Mouse (Mus musculus) large intestine, adult 2 months (tissue): ENCODE measurements around the gene Braf. TPM values are rescaled to one million over a fixed set of nuclear protein-coding genes. Genes with fewer than 3 reads are reported as not detected.
"Not testable (repeated sequence)": the region's sequence is repeated elsewhere in the genome, so short reads cannot be mapped to it uniquely, and the experiment has no call there.

Source experiments
- DNase-seq: peaks from one replicate; pipeline ENCODE4 v3.0.0-alpha.2; 2012; ENCODE audit warnings: low read depth, low spot score
- WGBS: fragments of 180-500 bp; shearing (Covaris S2); methylation state at CpG from one replicate; pipeline ENCODE4 v1.1.7; 2018; 5-methylcytosine and 5-hydroxymethylcytosine counted together
- polyA plus RNA-seq: library from polyadenylated mRNA; depleted of rRNA; stranded (reverse); fragments of >200 nt; gene quantifications from 2 replicates; pipeline ENCODE4 v1.2.3, GENCODE M21; 2012; rRNA removed

The Braf gene
- polyA plus RNA-seq: 2.0 and 4.2 TPM in 2 replicates

DNA sequence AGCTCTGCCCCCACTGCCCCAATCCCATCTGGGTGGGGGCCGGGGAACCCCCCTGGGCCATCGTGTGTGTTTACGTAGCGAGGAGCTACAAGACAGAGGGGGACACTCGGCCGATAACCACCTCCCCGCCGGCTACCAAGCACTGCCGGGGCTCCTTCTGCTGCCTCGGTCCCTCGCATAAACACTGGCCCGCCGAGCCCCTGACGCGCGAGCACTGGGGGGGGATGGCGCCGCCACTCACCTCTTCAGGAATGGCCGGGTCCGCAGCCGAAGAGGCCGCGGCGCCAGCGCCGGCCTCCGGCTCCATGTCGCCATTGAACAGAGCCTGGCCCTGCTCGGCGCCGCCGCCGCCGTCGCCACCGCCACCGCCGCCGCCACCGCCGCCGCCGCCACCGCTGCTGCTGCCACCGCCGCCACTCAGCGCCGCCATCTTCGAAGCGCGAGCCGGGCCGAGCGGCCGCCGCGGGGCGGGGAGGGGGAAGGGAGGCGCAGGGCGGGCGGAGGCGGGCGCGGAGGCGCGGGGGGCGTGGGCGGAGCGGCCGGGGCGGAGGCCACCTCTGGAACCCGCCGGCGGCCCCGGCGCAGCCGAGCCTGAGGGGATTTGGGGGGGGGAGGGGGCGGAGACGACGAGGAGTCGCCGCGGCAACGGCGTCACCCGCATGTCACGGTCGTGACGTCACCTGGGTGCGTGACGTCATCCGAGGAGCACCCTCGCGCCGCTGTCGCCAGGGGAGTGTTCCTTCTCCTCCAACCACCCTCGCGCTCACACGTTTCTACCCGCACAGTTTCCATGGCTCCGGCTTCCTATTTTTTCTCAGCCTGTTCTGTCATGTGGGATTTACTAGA is at the start of gene Braf:
Braf (minus strand) TSS at position 598 of the 846 bp plus-strand sequence.
- peak; percentile 37 for DNase-seq
- WGBS: under 1% methylated on average over 69 of the region's 101 CpGs

DNA sequence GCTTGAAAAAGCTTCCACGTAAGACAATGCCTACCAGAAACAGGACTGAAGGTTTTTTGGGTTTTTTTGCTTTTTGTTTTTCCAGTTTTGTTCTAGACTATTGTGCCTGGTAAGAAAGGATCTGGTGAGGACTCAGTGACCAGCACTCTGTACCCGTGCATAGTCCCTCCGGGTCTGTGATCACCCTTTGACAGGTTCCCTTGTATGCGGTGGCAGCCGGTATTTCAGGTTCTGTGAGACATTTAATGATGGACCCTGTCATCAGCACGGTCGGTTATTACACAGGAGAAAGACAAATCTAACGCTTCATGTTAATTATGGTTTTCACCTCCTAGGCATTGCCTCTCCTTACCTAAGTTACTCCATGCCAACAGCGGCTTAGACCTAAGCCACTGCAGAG is 49.8 kb upstream of the Braf start:
- 41% methylated on average over 9 of the region's 9 CpGs for WGBS

DNA sequence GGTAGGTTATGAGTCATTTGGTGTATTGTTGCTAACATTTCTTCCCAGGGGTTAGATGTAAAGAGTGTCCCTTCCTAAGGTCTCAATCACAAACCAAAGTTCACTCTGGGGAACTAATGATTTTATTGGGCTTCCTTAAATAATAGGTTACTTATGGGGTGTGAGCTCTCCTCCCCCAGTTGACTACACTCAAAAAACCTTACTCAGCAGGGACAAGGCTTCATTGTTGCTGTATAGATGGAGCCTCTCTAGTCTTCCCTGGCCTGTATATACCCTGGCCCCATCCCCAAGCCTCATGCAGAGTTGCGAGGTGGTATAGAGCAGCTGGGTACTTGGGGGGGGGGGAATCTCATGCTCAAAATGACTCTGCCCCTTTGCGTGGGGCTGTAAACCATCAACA is 32.0 kb upstream of the Braf start:
- no peak for DNase-seq
- WGBS: 84% methylated on average over 2 of the region's 2 CpGs

More for the DNA sequence above, 49.8 kb upstream of the Braf start:
- DNase-seq: no peak

DNA sequence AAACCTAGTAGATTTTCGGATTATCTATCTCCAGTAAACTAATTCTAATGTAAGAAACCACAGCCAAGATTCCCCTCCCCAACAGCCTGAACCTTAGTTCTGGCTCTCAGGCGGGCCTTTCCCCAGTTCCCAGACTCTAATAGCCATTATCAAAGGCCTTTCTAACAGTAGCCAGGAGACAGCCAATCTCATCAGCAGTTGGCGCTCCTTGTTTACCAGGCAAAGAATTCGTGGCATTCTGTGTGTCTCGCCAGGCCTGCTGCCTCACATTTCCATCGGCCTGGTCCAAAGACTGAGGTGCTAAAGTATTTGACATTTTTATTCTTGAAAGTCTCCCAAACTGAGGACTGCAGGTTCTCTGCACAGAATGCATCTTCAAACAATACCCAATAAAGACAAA is 24.6 kb upstream of the Braf start:
- 49% methylated on average over 6 of the region's 6 CpGs for WGBS
- no peak for DNase-seq

DNA sequence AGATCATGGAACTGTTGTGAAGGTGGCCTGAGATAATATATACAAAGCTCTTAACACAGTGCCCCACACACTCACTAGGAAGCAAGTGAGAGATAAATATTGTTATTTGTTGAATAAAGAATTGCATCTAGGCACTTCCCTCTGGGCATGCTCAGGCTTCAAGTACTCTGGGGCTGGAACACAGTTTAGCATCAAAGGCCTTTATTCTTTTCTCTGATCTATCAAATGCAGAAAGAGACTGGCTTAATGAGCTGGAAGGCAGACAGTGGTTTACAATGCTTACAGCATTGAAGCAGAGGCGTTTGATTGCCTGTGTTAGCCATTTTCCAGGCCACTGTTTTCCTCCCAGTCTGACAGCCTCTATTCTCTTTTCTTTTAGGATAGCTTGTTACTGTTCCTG is 21.8 kb upstream of the Braf start:
- no peak for DNase-seq
- 45% methylated on average over 1 of the region's 1 CpGs for WGBS

DNA sequence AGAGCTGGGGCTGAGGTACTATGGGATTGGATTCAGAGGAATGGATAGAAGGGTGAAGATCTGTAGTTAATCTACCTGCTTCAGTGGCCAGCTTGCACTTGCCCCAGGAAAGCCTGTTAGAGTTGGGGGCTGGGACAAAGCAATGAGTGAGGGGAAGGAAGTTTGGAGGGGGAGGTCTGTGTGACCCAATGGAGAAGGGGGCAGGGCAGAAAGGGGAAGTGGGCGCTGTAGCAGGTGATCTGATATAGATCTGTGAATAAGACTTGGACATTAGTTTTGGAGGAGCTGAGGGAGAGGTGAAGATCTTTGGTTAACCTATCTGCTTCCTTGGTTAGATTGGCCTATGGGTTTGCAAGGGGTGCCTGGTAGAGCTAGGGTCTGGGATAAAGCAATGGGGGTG is 20.2 kb upstream of the Braf start:
- WGBS: 83% methylated on average over 1 of the region's 1 CpGs
- DNase-seq: no peak

DNA sequence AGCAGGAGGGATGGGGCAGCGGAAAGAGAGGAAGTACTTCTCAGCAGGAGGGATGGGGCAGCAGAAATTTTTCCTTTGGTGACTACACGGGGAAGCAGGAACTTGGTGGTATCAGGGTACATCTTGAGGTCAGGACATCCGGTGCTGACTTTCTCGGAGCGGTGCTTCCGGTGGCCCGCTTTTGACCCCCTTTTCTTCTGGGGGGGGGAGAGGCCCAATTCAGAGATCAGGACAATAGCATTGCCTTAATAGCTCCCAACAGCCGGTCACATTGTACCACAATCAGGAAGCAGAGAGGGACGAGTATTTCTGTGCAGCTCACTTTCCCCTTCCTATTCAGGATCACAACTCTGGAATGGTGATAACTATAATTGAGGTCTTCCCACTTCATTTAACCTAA is 14.4 kb upstream of the Braf start:
- DNase-seq: not testable (repeated sequence)
- WGBS: 93% methylated on average over 9 of the region's 9 CpGs

DNA sequence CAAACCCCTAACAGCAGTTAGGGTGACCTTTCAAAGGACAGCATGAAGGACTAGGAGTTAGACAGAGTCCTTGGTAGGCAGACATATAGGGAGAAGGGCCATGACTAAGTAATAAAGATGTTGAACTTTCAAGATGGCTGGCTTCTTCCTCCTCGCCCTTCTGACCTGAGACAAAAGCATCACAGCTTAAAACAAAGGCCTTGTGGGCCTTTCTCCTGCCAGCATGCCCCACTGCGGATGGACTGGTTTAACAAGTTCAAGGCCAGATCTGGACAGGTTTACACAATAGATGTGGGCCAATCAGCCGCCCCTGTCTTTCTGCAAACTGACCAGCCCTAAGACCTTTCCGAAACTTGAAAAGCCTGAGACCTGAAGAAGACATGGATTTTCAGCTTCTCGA is 2.8 kb upstream of the Braf start:
- 82% methylated on average over 5 of the region's 5 CpGs for WGBS
- no peak for DNase-seq

DNA sequence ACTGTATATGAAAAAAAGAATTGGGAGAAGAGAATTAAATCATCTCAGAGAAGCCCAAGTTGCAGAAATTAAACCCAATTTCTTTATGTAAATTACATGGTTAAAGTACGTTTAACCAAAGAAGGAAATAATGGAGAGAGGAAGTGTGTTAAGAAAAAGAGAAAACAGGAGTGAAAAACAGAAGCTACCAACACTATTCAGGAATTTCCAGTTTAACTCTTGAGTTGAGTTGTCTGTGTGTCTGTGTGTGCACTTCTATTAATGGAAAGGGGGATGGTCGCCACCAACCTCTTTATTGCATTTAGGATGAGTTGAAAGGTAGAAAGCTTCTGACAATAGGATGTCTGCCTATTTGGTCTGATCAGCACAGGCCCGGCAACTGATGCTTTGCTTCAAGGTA is 886 bp upstream of the Braf start:
- 73% methylated on average over 3 of the region's 3 CpGs for WGBS
- no peak for DNase-seq

DNA sequence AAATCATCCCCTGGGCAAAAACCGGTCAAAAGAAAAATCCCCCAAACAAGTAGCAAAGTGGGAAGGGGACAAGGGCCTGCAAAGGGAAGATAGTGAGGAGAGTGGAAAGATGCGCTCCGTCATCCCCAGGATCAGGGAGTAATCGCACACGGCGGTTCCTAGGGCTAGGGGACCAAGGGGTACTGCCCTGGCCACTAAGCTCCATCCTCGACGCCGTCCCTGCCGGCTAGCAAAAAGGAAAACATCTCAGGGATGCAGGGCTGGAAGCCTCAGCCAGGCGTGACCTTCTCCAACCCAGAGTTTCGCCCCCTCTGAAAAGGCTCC is 759 bp downstream of the Braf start:
- no peak for DNase-seq
- WGBS: 0% methylated on average over 12 of the region's 12 CpGs

DNA sequence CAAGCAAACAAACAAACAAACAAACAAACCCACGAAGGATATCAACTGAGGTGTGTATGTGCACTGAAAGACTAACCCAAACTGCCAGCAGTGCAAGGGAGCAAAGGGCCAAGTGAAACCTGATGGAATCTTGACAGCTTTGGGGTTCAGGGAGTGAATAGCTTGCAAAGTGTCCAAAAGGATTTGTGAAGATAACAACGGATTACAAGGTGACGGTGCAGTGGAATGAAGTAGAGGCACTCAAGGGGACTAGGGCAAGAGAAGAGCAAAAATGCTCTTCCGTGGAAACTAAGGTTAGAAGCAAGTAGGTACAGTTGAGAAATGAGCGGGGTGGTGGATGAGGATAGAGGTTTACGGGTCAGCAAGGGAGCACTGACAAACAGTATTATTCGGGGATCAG is 1.2 kb downstream of the Braf start:
- no peak for DNase-seq
- WGBS: 4% methylated on average over 7 of the region's 7 CpGs

DNA sequence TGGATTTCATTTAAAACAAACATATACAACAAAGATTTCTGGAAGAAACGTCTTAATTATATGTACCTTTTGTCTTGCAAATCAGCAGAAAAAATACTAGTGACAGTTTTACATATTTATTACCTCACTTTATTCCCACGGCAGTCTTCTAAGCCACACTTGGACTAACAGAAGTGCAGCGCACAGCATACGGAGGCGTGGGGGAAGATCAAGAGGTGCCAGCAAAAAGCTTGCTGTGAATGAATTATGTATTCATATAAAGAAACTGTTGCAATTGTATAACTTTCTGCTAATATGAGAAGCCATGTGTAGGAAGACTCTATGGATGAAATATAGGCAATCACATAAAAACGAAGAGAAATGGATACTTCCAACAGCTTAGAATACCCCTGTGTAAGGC is 6.7 kb downstream of the Braf start:
- WGBS: 74% methylated on average over 6 of the region's 6 CpGs
- DNase-seq: no peak

DNA sequence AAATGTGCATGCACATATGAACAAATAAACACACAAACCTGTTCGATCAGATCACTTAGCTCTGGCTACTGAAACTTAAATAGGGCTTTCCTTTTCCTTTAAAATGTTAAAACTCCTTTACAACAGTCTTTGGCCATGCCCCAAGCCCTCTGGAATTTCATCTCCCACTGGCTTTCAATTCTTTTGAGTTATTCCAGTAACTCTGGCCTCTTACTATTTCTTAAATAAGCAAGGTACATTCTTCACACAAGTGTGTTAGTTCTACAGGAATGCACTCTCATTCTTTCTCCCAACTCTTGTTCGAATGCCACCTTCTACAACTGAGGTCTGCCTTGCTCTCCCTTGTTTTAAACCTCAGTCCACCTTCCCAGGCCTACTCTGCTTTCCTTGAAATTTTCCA is 8.2 kb downstream of the Braf start:
- no peak for DNase-seq
- 79% methylated on average over 2 of the region's 2 CpGs for WGBS

DNA sequence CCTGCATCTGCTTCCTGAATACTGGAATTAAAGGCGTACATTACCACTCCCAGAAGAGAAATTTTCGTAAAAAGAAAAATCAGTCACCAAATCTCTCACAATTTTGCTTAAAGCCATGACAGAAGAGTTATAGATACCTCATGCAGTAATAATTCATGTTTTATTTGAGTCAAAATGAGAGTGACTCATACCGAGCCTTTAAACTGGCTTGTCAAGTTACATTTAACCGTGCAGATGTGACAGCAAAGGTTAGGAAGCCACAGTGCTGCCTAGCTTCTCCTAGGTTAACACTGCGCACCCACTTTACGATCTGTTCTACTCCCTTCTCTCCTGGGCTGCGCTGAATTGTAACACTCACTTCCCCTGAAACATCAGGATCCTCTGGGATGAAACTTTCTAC is 10.9 kb downstream of the Braf start:
- no peak for DNase-seq
- WGBS: 46% methylated on average over 7 of the region's 7 CpGs

DNA sequence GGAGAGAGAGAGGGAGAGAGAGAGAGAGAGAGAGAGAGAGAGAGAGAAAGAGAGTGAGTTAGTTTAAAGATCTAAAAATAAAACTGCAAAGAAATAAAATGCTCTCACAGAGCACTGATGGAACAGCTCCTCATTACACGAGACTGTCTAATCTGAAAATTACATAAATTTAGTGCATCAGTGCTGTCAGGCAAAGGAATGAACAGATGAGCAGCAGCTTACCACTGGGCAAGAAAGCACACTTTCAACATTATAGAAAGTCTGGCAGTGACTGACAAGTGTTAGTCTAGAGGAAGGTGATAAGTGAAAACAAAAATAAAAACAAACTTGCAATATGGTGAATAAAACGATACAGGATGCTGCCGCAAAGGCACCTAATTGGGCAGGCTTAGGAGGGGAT is 11.9 kb downstream of the Braf start:
- 75% methylated on average over 3 of the region's 3 CpGs for WGBS
- DNase-seq: no peak

DNA sequence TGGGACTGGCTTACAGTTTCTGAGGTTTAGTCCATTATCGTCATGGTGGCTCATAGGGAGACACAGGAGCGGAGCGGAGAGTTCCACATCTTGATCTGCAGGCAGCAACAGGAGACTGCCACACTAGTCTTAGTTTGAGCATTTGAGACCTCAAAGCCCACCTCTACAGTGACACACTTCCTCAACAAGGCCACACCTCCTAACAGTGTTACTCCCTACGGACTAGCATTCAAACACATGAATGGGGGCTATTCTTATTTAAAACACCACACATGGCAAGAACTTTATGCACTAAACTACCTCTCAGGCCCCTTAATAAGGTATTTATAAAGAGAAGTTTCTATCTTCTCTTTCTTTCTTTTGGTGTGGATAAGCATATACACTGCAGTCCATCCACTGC is 19.6 kb downstream of the Braf start:
- WGBS: 97% methylated on average over 4 of the region's 4 CpGs

DNA sequence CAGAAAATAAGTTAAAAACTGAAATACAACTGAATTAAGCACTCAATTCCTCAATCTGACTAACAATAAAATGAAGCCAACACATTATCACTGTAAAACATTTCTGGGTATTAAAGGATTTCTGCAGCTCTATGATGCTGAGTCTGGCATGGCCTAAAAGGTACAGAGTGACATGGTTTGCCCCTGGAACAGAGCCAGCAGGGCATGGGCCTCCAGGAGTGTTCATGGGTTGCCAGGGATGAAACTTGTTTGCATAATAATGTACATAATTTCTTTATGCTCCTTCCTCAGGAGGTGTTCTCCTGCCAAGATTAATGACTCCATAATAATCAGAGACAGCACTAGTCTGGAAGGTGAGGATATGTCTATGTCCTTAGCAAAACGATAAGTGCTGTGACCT is 32.1 kb downstream of the Braf start:
- WGBS: 69% methylated on average over 1 of the region's 1 CpGs
- no peak for DNase-seq

More for the DNA sequence above, 19.6 kb downstream of the Braf start:
- DNase-seq: no peak

DNA sequence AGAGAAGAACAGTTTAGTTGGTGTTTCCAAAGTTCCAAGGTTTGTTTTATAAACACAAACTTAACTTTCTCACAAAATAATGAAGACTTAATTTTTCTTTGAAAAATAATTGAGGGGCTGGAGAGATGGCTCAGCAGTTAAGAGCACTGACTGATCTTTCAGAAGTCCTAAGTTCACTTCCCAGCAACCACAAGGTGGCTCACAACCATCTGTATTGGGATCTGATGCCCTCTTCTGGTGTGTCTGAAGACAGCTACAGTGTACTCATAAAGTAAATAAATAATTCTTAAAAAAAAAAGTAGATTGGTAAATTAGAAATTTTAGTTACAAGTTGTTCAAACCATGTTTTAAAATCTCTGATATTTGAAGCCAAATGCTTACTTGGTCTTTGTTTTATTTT is 38.4 kb downstream of the Braf start:
- DNase-seq: not testable (repeated sequence)

DNA sequence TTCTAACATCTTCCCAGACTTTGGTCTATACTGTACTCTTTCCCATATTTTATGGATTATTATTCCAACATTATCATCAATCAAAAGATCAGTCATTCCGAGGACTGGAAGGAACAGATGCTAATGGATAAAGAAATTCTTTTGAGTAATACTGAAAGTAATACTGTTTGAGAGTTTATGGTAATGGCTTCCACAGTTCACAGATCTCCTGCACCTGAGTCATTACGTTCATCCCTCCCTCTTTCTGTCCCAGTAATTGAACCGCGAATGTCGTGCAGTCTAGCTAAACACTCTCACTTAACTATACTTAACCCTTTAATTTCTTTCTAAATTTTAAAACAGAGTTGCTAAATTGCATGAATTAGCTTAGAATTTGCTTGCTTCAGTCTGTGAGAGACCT is 43.5 kb downstream of the Braf start:
- no peak for DNase-seq
- 63% methylated on average over 5 of the region's 5 CpGs for WGBS

DNA sequence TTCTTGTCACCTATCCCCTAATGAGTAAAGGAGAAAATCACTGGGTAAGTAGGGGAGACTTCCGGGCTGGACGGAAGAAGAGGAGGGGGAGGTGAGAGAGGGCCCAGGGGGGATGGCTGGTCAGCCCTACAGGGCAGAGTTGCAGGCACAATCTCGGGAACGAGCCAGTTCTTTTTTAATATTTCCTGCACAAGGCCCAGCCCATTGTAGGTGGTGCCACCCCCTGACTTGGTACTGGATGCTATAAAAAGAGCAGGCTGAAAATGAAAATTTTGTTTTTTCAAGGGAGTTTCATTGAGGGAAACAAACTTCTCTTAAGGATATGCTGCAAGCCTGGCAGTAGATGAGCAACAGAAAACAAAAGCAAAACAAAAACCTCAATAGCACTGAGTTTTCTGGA is 44.7 kb downstream of the Braf start:
- DNase-seq: no peak
- WGBS: 46% methylated on average over 4 of the region's 4 CpGs

DNA sequence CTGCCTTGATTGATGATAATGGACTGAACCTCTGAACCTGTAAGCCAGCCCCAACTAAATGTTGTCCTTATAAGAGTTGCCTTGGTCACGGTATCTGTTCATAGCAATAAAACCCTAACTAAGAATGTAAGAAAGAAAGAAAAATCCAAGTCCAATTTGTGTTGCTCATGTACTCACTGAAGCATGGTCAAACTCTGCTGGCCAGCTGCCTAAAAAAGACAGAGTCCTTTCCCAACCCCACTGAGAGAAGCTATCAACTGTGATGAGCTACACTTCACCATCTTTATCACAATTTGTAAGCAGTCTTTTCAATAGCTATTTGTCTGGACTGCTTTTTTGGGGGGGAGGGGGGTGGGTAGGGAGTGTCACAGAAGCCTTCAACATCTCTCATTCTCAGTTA is 47.0 kb downstream of the Braf start:
- no peak for DNase-seq

DNA sequence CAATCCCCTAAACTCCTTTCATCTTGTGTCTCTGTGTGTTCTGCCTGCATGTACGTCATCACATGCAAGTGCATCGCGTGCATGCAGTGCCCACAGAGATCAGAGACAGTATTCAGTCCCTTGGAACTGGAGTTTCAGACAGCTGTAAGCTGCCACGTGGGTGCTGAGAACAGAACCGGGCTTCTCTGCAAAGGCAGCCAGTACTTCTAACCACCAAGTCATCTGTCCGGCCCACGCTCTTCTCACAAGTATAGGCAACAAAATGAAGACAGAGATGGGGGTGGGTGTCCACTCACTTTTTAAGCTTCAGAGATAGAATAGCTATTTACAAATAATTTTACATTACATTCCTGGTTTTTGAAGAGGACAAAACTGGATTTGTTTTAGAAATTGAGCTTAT is 50.2 kb downstream of the Braf start:
- WGBS: 90% methylated on average over 7 of the region's 7 CpGs
- DNase-seq: no peak

More for the DNA sequence above, 47.0 kb downstream of the Braf start:
- 100% methylated on average over 1 of the region's 1 CpGs for WGBS
